Mouse (Mus musculus): ENCODE data around the gene Traf4.
A peak's percentile ranks its signal among the peaks of the same experiment; 100 is the strongest.

Traf4 gene

GRCm38 (mm10) chr11:78134344-78134743 is 31.0 kb downstream of the Traf4 start:
- no peak for DNase-seq

GRCm38 (mm10) chr11:78133915-78134314 is 31.5 kb downstream of the Traf4 start:
- no peak for DNase-seq

GRCm38 (mm10) chr11:78129458-78129857 is 35.9 kb downstream of the Traf4 start:
- DNase-seq = no peak

- DNase-seq = no peak
Observed at GRCm38 (mm10) chr11:78126739-78127138, 38.6 kb downstream of the Traf4 start.

GRCm38 (mm10) chr11:78125691-78126090 is 39.7 kb downstream of the Traf4 start:
- no peak for DNase-seq

GRCm38 (mm10) chr11:78123782-78124181 is 41.6 kb downstream of the Traf4 start:
- DNase-seq = no peak

GRCm38 (mm10) chr11:78122815-78123214 is 42.6 kb downstream of the Traf4 start:
- DNase-seq = no peak

GRCm38 (mm10) chr11:78121176-78121575 is 44.2 kb downstream of the Traf4 start:
- DNase-seq = peak; percentile 27 to 31

- DNase-seq = no peak
Observed at GRCm38 (mm10) chr11:78119898-78120297, 45.5 kb downstream of the Traf4 start.

GRCm38 (mm10) chr11:78118467-78118866 is 46.9 kb downstream of the Traf4 start:
- no peak for DNase-seq

- DNase-seq = no peak
Observed at GRCm38 (mm10) chr11:78116146-78116410, 49.3 kb downstream of the Traf4 start.

GRCm38 (mm10) chr11:78115367-78116145 is 49.8 kb downstream of the Traf4 start:
- DNase-seq = peak; percentile 93 to 96

GRCm38 (mm10) chr11:78114676-78115366 is 50.6 kb downstream of the Traf4 start:
- DNase-seq = no peak

GRCm38 (mm10) chr11:78113616-78114015 is 51.8 kb downstream of the Traf4 start:
- no peak for DNase-seq
